Mouse (Mus musculus) forebrain, postnatal 0 days (tissue): ENCODE measurements at regions not wholly inside any gene's neighbourhood (a gene's known extent, or its start where the extent isn't known, plus 50 kb on each side); places are given as distances from the start of the nearest gene placed in this dataset.

Source experiments
- ATAC-seq: fragments of 200-750 bp; cut with Nextera tagmentation; 2 replicates; pipeline ENCODE4 v1.8.0; 2017; ENCODE audit warnings: mild to moderate bottlenecking, moderate library complexity
- DNase-seq: peaks from one replicate; pipeline ENCODE4 v3.0.0-alpha.2; 2015
- H3K27ac ChIP-seq: fragments of 300-500 bp; sonication (generic); 2 replicates; pipeline ENCODE4 v1.5.1; 2014; ENCODE audit warnings: low read depth, mild to moderate bottlenecking, antibody characterized with exemption, low read length, moderate library complexity, mixed read lengths
- H3K27me3 ChIP-seq: fragments of 300-500 bp; sonication (generic); 2 replicates; pipeline ENCODE4 v1.6.1; 2014; ENCODE audit warnings: mild to moderate bottlenecking, low read length, mixed read lengths; ENCODE audit not compliant: insufficient read depth
- H3K36me3 ChIP-seq: fragments of 300-500 bp; sonication (generic); 2 replicates; pipeline ENCODE4 v1.6.1; 2014; ENCODE audit warnings: mild to moderate bottlenecking, moderate library complexity; ENCODE audit not compliant: insufficient read depth
- H3K4me1 ChIP-seq: fragments of 300-500 bp; sonication (generic); 2 replicates; pipeline ENCODE4 v1.6.1; 2014; ENCODE audit warnings: antibody characterized with exemption; ENCODE audit not compliant: insufficient read depth
- H3K4me2 ChIP-seq: fragments of 300-500 bp; sonication (generic); 2 replicates; pipeline ENCODE4 v1.6.1; 2014; ENCODE audit warnings: low read depth, mild to moderate bottlenecking, moderate library complexity
- H3K4me3 ChIP-seq: fragments of 300-500 bp; sonication (generic); 2 replicates; pipeline ENCODE4 v1.5.1; 2014; ENCODE audit warnings: low read depth, low read length, mixed read lengths
- H3K9ac ChIP-seq: fragments of 300-500 bp; sonication (generic); 2 replicates; pipeline ENCODE4 v1.6.1; 2014; ENCODE audit warnings: mild to moderate bottlenecking
- H3K9me3 ChIP-seq: fragments of 300-500 bp; sonication (generic); 2 replicates; pipeline ENCODE4 v1.6.1; 2016; ENCODE audit warnings: low read length
- CTCF ChIP-seq: sonication (generic); IDR thresholded peaks from 2 replicates; pipeline ENCODE4 v1.5.1; 2016; ENCODE audit warnings: antibody characterized with exemption, control low read depth, low read depth
- WGBS: fragments of 180-500 bp; shearing (Covaris S2); extraction: QIAGEN DNeasy Blood & Tissue Kit; methylation state at CpG from one replicate; pipeline ENCODE4 v1.1.7; 2014; 5-methylcytosine and 5-hydroxymethylcytosine counted together

- H3K27me3 ChIP-seq: no peaks in the 10 kb centered on the region
- H3K27ac ChIP-seq: peak overlapping the region; percentile 35; the same call in 1 of the 2 replicates
- DNase-seq: peak; percentile 28
- H3K36me3 ChIP-seq: no peaks in the 10 kb centered on the region
- ATAC-seq: peak; percentile 72
- no peaks in the 10 kb centered on the region for H3K4me1 ChIP-seq
- no peaks in the 10 kb centered on the region for H3K9me3 ChIP-seq
- H3K4me2 ChIP-seq: no peak overlapping the region
- no peak for TF ChIP-seq CTCF
- WGBS: 45% methylated on average over 5 of the region's 5 CpGs
- no peak overlapping the region for H3K9ac ChIP-seq
- H3K4me3 ChIP-seq: no peak overlapping the region
These were observed 102.3 kb downstream of the Pja2 start for GRCm38 (mm10) chr17:64229225-64229976.

GRCm38 (mm10) chr17:64214599-64214998 lies 117.1 kb downstream of the Pja2 start:
- WGBS: 27% methylated on average over 7 of the region's 7 CpGs
- Histone ChIP-seq H3K4me1 (no peaks in the 10 kb centered on the region), H3K27me3 (no peaks in the 10 kb centered on the region), H3K4me3 (no peak overlapping the region), H3K27ac (no peak overlapping the region), H3K36me3 (no peaks in the 10 kb centered on the region), H3K4me2 (no peak overlapping the region), H3K9ac (no peak overlapping the region), H3K9me3 (no peaks in the 10 kb centered on the region)
- no peak for TF ChIP-seq CTCF
- ATAC-seq: no peak
- DNase-seq: no peak

GRCm38 (mm10) chr17:64213251-64213650 lies 118.5 kb downstream of the Pja2 start:
- Histone ChIP-seq H3K4me3 (no peak overlapping the region), H3K9me3 (no peaks in the 10 kb centered on the region), H3K4me1 (no peaks in the 10 kb centered on the region), H3K4me2 (no peak overlapping the region), H3K9ac (no peak overlapping the region), H3K36me3 (no peaks in the 10 kb centered on the region), H3K27me3 (no peaks in the 10 kb centered on the region), H3K27ac (no peak overlapping the region)
- 93% methylated on average over 4 of the region's 4 CpGs for WGBS
- no peak for TF ChIP-seq CTCF
- DNase-seq (no peak), ATAC-seq (no peak)

GRCm38 (mm10) chr17:64211281-64211680 lies 120.4 kb downstream of the Pja2 start:
- H3K27ac ChIP-seq: no peak overlapping the region
- H3K9me3 ChIP-seq: no peaks in the 10 kb centered on the region
- 93% methylated on average over 8 of the region's 8 CpGs for WGBS
- ATAC-seq (no peak), DNase-seq (no peak)
- H3K4me2 ChIP-seq: no peak overlapping the region
- no peak overlapping the region for H3K4me3 ChIP-seq
- no peak for TF ChIP-seq CTCF
- H3K9ac ChIP-seq: no peak overlapping the region
- H3K36me3 ChIP-seq: no peaks in the 10 kb centered on the region
- H3K27me3 ChIP-seq: no peaks in the 10 kb centered on the region
- no peaks in the 10 kb centered on the region for H3K4me1 ChIP-seq

- Histone ChIP-seq H3K27ac (no peak overlapping the region), H3K4me2 (no peak overlapping the region), H3K4me1 (no peaks in the 10 kb centered on the region), H3K9me3 (no peaks in the 10 kb centered on the region), H3K27me3 (no peaks in the 10 kb centered on the region), H3K36me3 (no peaks in the 10 kb centered on the region), H3K9ac (no peak overlapping the region), H3K4me3 (no peak overlapping the region)
- DNase-seq (no peak), ATAC-seq (no peak)
- WGBS: 88% methylated on average over 5 of the region's 5 CpGs
- no peak for TF ChIP-seq CTCF
These were observed 121.3 kb downstream of the Pja2 start for GRCm38 (mm10) chr17:64210366-64210765.

- ATAC-seq (no peak), DNase-seq (no peak)
- Histone ChIP-seq H3K4me2 (no peak overlapping the region), H3K4me3 (no peak overlapping the region), H3K4me1 (no peaks in the 10 kb centered on the region), H3K36me3 (no peaks in the 10 kb centered on the region), H3K27me3 (no peaks in the 10 kb centered on the region), H3K9ac (no peak overlapping the region), H3K9me3 (no peaks in the 10 kb centered on the region), H3K27ac (no peak overlapping the region)
- 84% methylated on average over 10 of the region's 10 CpGs for WGBS
- no peak for TF ChIP-seq CTCF
These were observed 122.1 kb downstream of the Pja2 start for GRCm38 (mm10) chr17:64209640-64210039.

GRCm38 (mm10) chr17:64208152-64208855 lies 123.4 kb downstream of the Pja2 start:
- TF ChIP-seq CTCF: no peak
- Histone ChIP-seq H3K27ac (no peak overlapping the region), H3K27me3 (no peaks in the 10 kb centered on the region), H3K36me3 (no peaks in the 10 kb centered on the region), H3K9ac (no peak overlapping the region), H3K4me1 (no peaks in the 10 kb centered on the region), H3K9me3 (no peaks in the 10 kb centered on the region), H3K4me2 (no peak overlapping the region), H3K4me3 (no peak overlapping the region)
- DNase-seq: no peak
- ATAC-seq: no peak
- 89% methylated on average over 13 of the region's 13 CpGs for WGBS
